12 mouse cellular contexts compared by ENCODE assay signal in the genomic region with DNA sequence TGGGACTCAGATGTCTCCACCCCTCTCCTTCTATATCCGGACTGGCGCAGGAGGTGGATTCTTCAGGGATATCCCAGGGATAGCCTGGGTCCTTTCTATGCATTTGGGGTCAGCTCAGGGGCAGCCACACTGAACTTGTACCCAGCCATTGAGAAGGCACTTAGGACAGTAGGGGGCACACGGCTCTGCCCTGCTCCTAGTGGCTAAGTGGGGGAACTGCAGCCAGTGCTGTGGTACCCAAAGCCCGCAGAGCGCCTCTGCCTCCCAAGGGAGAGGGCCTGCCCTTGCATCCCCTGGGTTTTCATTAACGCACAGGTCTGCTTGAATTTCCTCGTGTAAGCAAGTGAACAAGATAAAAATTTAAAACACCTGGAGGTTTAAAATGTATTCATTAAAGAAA.
DNase-seq lines count a peak whose midpoint lies in the region; ATAC-seq and TF ChIP-seq lines count a peak whose summit lies in the region.
"Had no signal": no experiment of that assay in that cellular context is flagged by ENCODE, and none has a peak within 500 bp of the region (broad histone marks: within the 10 kb centered on the region; RNA-seq: fewer than 3 reads in every experiment).

No protein-coding gene starts in this region.

- no peak overlapping the region for H3K4me2 ChIP-seq in forebrain, postnatal 0 days (ENCODE audit: low read depth)
- H3K4me2 ChIP-seq in forebrain, embryonic 13.5 days = no peak overlapping the region
- H3K4me2 ChIP-seq in midbrain, postnatal 0 days (ENCODE audit: low read depth, low read length, poor library complexity, severe bottlenecking) = no peak overlapping the region
- no peak overlapping the region for H3K4me2 ChIP-seq in midbrain, embryonic 11.5 days
- H3K4me2 ChIP-seq: heart, embryonic 11.5 days; midbrain, embryonic 13.5 days had no signal

- no peaks in the 10 kb centered on the region for H3K27me3 ChIP-seq in forebrain, postnatal 0 days (ENCODE audit: insufficient read depth, low read length)
- H3K27me3 ChIP-seq in forebrain, embryonic 13.5 days = no peaks in the 10 kb centered on the region
- H3K27me3 ChIP-seq in midbrain, postnatal 0 days (ENCODE audit: insufficient read depth, low read length) = no peaks in the 10 kb centered on the region
- no peaks in the 10 kb centered on the region for H3K27me3 ChIP-seq in midbrain, embryonic 11.5 days (ENCODE audit: control insufficient read depth, insufficient read depth, low read length)
- H3K27me3 ChIP-seq: midbrain, embryonic 13.5 days had no signal

- H3K4me1 ChIP-seq in forebrain, postnatal 0 days (ENCODE audit: insufficient read depth) = no peaks in the 10 kb centered on the region
- no peaks in the 10 kb centered on the region for H3K4me1 ChIP-seq in forebrain, embryonic 13.5 days
- H3K4me1 ChIP-seq in midbrain, postnatal 0 days (ENCODE audit: insufficient read depth, low read length) = no peaks in the 10 kb centered on the region
- peaks cover 2% of the 10 kb centered on the region; the same call in 1 of the 2 replicates for H3K4me1 ChIP-seq in midbrain, embryonic 11.5 days (ENCODE audit: control insufficient read depth, insufficient read depth, low read length)
- H3K4me1 ChIP-seq: midbrain, embryonic 13.5 days had no signal

- H3K4me3 ChIP-seq in forebrain, postnatal 0 days (ENCODE audit: low read depth, low read length) = no peak overlapping the region
- H3K4me3 ChIP-seq in forebrain, embryonic 13.5 days = no peak overlapping the region
- no peak overlapping the region for H3K4me3 ChIP-seq in midbrain, postnatal 0 days (ENCODE audit: low read depth, low read length)
- no peak overlapping the region for H3K4me3 ChIP-seq in midbrain, embryonic 11.5 days (ENCODE audit: low read depth, low read length)
- H3K4me3 ChIP-seq: midbrain, embryonic 13.5 days had no signal

- H3K9ac ChIP-seq in forebrain, postnatal 0 days = no peak overlapping the region
- no peak overlapping the region for H3K9ac ChIP-seq in forebrain, embryonic 13.5 days
- no peak overlapping the region for H3K9ac ChIP-seq in midbrain, postnatal 0 days (replicated peaks; ENCODE audit: low read length, poor library complexity, severe bottlenecking)
- no peak overlapping the region for H3K9ac ChIP-seq in midbrain, embryonic 11.5 days (ENCODE audit: low read length)
- H3K9ac ChIP-seq: midbrain, embryonic 13.5 days had no signal

- WGBS in forebrain, postnatal 0 days = 77% methylated on average over 7 of the region's 7 CpGs
- 69% methylated on average over 7 of the region's 7 CpGs for WGBS in forebrain, embryonic 13.5 days
- 67% methylated on average over 7 of the region's 7 CpGs for WGBS in midbrain, postnatal 0 days
- 74% methylated on average over 7 of the region's 7 CpGs for WGBS in midbrain, embryonic 11.5 days

- H3K9me3 ChIP-seq in forebrain, postnatal 0 days (ENCODE audit: low read length) = no peaks in the 10 kb centered on the region
- H3K9me3 ChIP-seq in forebrain, embryonic 13.5 days (replicated peaks) = no peaks in the 10 kb centered on the region
- no peaks in the 10 kb centered on the region for H3K9me3 ChIP-seq in midbrain, postnatal 0 days (ENCODE audit: low read length)
- H3K9me3 ChIP-seq in midbrain, embryonic 11.5 days (ENCODE audit: control insufficient read depth, low read length) = no peaks in the 10 kb centered on the region
- H3K9me3 ChIP-seq: midbrain, embryonic 13.5 days had no signal

- DNase-seq in forebrain, postnatal 0 days = no peak
- no peak for DNase-seq in midbrain, postnatal 0 days (ENCODE audit: low spot score)
- DNase-seq in midbrain, embryonic 11.5 days (ENCODE audit: low spot score, missing footprints) = no peak
- DNase-seq in forelimb bud, embryonic 11.5 days (ENCODE audit: low read depth, low spot score) = peak; percentile 52
- peak; percentile 27 for DNase-seq in thymus, postnatal 25 days
- no peak for DNase-seq in gastrocnemius, adult 8-10 months (ENCODE audit: low spot score in 2 of 2)
- DNase-seq in layer of hippocampus, adult 9-10 months (ENCODE audit: low spot score) = no peak
- DNase-seq: cerebellum, postnatal 25 days; spleen, adult 18-20 months had no signal

- H3K36me3 ChIP-seq in forebrain, postnatal 0 days (ENCODE audit: insufficient read depth) = no peaks in the 10 kb centered on the region
- H3K36me3 ChIP-seq in forebrain, embryonic 13.5 days (ENCODE audit: poor library complexity, severe bottlenecking) = no peaks in the 10 kb centered on the region
- H3K36me3 ChIP-seq in midbrain, postnatal 0 days (ENCODE audit: insufficient read depth, low read length) = no peaks in the 10 kb centered on the region
- no peaks in the 10 kb centered on the region for H3K36me3 ChIP-seq in midbrain, embryonic 11.5 days (ENCODE audit: control insufficient read depth, insufficient read depth, low read length)
- H3K36me3 ChIP-seq: midbrain, embryonic 13.5 days had no signal

- ATAC-seq in forebrain, postnatal 0 days = no peak
- ATAC-seq in forebrain, embryonic 13.5 days = no peak
- ATAC-seq in midbrain, postnatal 0 days (ENCODE audit: low FRiP score) = no peak
- no peak for ATAC-seq in midbrain, embryonic 11.5 days (ENCODE audit: low FRiP score)
- ATAC-seq: midbrain, embryonic 13.5 days had no signal

- peak; percentile 67 for TF ChIP-seq CTCF in forebrain, postnatal 0 days (IDR thresholded peaks at IDR 0.05; ENCODE audit: low read depth)
- peak; percentile 63 for TF ChIP-seq CTCF in midbrain, postnatal 0 days (IDR thresholded peaks at IDR 0.05)

- H3K27ac ChIP-seq in forebrain, postnatal 0 days (ENCODE audit: low read depth, low read length) = no peak overlapping the region
- no peak overlapping the region for H3K27ac ChIP-seq in forebrain, embryonic 13.5 days
- no peak overlapping the region for H3K27ac ChIP-seq in midbrain, postnatal 0 days (ENCODE audit: low read depth, low read length)
- no peak overlapping the region for H3K27ac ChIP-seq in midbrain, embryonic 11.5 days (ENCODE audit: low read depth, low read length)
- H3K27ac ChIP-seq: midbrain, embryonic 13.5 days had no signal

Comparison
In these comparisons a context has a peak if more than half of its experiments do, and no peak if none do; other contexts are left out.
1. DNase-seq: peak in forelimb bud, embryonic 11.5 days (single experiment) and thymus, postnatal 25 days (single experiment); none in forebrain, postnatal 0 days (single experiment), midbrain, postnatal 0 days (single experiment), midbrain, embryonic 11.5 days (single experiment), gastrocnemius, adult 8-10 months (0 of 2) and layer of hippocampus, adult 9-10 months (single experiment).